Mouse (Mus musculus) kidney, embryonic 14.5 days (tissue): ENCODE results near the gene Tsc2. TPM values are rescaled to one million over a fixed set of nuclear protein-coding genes. Genes with fewer than 3 reads are reported as not detected.
"Not testable (repeated sequence)": the region's sequence is repeated elsewhere in the genome, so short reads cannot be mapped to it uniquely, and the experiment has no call there.

Experiments used
- ATAC-seq: fragments of 200-750 bp; cut with Nextera tagmentation; 2 replicates; pipeline ENCODE4 v1.8.0; 2017; ENCODE audit warnings: moderate number of reproducible peaks, mild to moderate bottlenecking, moderate TSS enrichment, moderate library complexity; ENCODE audit not compliant: low FRiP score, low TSS enrichment
- H3K27ac ChIP-seq: fragments of 300-500 bp; sonication (generic); 2 replicates; pipeline ENCODE4 v1.5.1; 2014; ENCODE audit warnings: low read depth, mild to moderate bottlenecking, low read length, moderate library complexity, mixed read lengths
- H3K27me3 ChIP-seq: fragments of 300-500 bp; sonication (generic); 2 replicates; pipeline ENCODE4 v1.6.1; 2014; ENCODE audit warnings: mild to moderate bottlenecking, low read length; ENCODE audit not compliant: control insufficient read depth, insufficient read depth
- H3K36me3 ChIP-seq: fragments of 300-500 bp; sonication (generic); 2 replicates; pipeline ENCODE4 v1.6.1; 2014; ENCODE audit warnings: low read length, mixed read lengths; ENCODE audit not compliant: control insufficient read depth, insufficient read depth
- H3K4me1 ChIP-seq: fragments of 300-500 bp; sonication (generic); 2 replicates; pipeline ENCODE4 v1.6.1; 2014; ENCODE audit warnings: low read length, mixed read lengths; ENCODE audit not compliant: control insufficient read depth, insufficient read depth
- H3K4me2 ChIP-seq: fragments of 300-500 bp; sonication (generic); replicated peaks from 2 replicates; pipeline ENCODE4 v1.6.1; 2014; ENCODE audit warnings: low read depth, mild to moderate bottlenecking, low read length
- H3K4me3 ChIP-seq: fragments of 300-500 bp; sonication (generic); 2 replicates; pipeline ENCODE4 v1.5.1; 2014; ENCODE audit warnings: mild to moderate bottlenecking, low read length
- H3K9ac ChIP-seq: fragments of 300-500 bp; sonication (generic); 2 replicates; pipeline ENCODE4 v1.6.1; 2014; ENCODE audit warnings: low read depth, mild to moderate bottlenecking, low read length, moderate library complexity
- H3K9me3 ChIP-seq: fragments of 300-500 bp; sonication (generic); 2 replicates; pipeline ENCODE4 v1.6.1; 2016; ENCODE audit warnings: low read length; ENCODE audit not compliant: control insufficient read depth
- WGBS: fragments of 180-500 bp; shearing (Covaris S2); extraction: QIAGEN DNeasy Blood & Tissue Kit; methylation state at CpG from one replicate; pipeline ENCODE4 v1.1.7; 2014; 5-methylcytosine and 5-hydroxymethylcytosine counted together
- polyA plus RNA-seq: library from polyadenylated mRNA; unstranded; fragments of >200 nt; fragmentation: Nextera tagmentation; extraction: Ambion mirVana; gene quantifications from 2 replicates; pipeline ENCODE4 v1.2.1, GENCODE M21; 2014

Gene Tsc2
- polyA plus RNA-seq, 1 experiment from 2014 or later = 55.4 TPM

DNA sequence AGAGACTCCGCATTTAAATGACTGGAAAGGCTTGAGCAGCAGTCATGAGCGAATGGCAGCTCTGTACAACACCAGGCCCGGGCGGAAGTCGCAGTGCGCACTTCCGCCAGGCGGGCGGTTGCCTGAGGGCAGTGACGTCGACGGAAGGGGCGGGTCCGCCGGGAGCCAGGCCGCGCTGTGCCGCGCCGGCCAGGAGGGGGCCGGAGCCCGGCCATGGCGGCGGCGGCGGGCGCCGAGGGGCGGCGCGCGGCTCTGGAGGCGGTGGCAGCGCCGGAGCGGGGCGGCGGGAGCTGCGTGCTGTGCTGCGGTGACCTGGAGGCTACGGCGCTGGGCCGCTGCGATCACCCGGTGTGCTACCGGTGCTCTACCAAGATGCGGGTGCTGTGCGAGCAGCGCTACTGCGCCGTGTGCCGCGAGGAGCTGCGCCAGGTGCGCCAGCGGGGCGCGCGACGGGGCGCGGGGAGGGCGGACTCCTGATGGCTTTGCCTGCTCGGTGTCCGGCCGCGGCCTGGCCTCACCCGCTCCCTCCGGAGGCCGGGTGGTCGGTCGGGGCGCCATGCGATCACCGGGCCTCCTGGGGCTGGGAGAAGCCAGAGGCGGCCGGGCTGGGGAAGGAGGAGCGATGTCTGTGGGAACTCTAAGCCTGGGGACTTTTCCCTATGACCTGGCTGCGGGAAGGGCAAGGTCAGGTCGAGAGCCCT is 37.3 kb upstream of the Tsc2 start, which contains the start of gene Zfp598:
Zfp598 (plus strand) TSS at position 143 of the 701 bp plus-strand sequence.
- Histone ChIP-seq H3K4me2 (peak within 1 kb of the TSS; percentile 87), H3K36me3 (no peaks in the 10 kb centered on the region; the same call in 1 of the 2 replicates), H3K9me3 (no peaks in the 10 kb centered on the region), H3K4me3 (peak within 1 kb of the TSS; percentile 98), H3K27me3 (no peaks in the 10 kb centered on the region), H3K9ac (peak within 1 kb of the TSS; percentile 97), H3K27ac (peak within 1 kb of the TSS; percentile 84), H3K4me1 (peaks cover 26% of the 10 kb centered on the region)
- WGBS = under 1% methylated on average over 77 of the region's 80 CpGs
- ATAC-seq = peak; percentile 98

DNA sequence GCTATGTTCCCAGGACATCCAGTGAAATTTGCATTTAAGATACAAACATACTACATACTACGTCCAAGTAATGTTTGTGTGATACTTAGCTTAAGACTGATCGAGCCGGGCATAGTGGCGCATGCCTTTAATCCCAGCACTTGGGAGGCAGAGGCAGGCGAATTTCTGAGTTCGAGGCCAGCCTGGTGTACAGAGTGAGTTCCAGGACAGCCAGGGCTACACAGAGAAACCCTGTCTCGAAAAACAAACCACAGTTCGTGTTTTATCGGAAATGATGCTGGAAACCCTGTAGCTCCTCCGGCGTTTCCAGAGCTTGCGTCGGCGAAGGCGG is 36.7 kb upstream of the Tsc2 start:
- H3K36me3 ChIP-seq, H3K9me3 ChIP-seq, ATAC-seq, H3K27me3 ChIP-seq: not testable (repeated sequence)
- H3K9ac ChIP-seq = peak overlapping the region; percentile 97
- H3K27ac ChIP-seq = peak overlapping the region; percentile 12
- peaks cover 26% of the 10 kb centered on the region for H3K4me1 ChIP-seq
- H3K4me2 ChIP-seq = peak overlapping the region; percentile 87
- peak overlapping the region; percentile 98 for H3K4me3 ChIP-seq
- WGBS = 13% methylated on average over 15 of the region's 15 CpGs

DNA sequence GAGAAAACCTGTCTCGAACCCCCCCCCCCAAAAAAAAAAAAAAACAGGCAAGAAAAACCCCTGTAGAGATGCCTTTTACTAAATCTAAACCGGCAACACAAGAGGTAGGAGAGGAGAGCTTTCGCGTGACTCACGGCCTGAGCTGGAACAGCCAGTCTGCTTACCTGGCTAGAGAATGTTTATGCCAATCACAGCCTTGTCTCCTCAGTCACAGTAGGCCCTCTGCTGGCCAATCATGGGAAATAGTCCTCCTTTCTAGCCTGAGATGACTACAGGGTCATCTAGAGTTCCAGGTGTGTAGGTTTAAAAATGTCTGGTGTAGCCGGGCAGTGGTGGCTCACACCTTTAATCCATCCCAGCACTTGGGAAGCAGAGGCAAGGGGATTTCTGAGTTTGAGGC is 35.0 kb upstream of the Tsc2 start:
- no peak overlapping the region for H3K4me3 ChIP-seq
- H3K9me3 ChIP-seq = no peaks in the 10 kb centered on the region
- no peak overlapping the region for H3K27ac ChIP-seq
- no peaks in the 10 kb centered on the region for H3K36me3 ChIP-seq
- WGBS = 25% methylated on average over 6 of the region's 6 CpGs
- 0 out of 2 replicates have a peak, but pooled peaks cover 3% of the 10 kb centered on the region for H3K27me3 ChIP-seq
- peaks cover 26% of the 10 kb centered on the region for H3K4me1 ChIP-seq
- no peak; the same call in 1 of the 2 replicates for ATAC-seq
- no peak overlapping the region for H3K9ac ChIP-seq
- H3K4me2 ChIP-seq = no peak overlapping the region

DNA sequence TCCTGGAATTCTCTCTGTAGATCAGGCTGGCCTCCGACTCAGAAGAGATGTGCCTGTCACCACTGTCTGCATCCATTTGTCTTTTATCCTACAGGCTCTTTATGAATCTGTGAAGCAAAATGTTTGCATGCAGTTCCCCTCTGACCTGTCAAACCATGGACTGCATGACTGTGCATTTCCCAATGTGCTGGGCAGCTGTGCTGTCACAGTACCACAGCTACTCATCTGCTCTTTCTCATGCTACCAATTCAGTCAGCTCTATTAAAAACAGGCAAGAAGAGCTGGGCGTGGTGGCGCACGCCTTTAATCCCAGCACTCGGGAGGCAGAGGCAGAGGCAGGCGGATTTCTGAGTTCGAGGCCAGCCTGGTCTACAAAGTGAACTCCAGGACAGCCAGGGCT is 34.6 kb upstream of the Tsc2 start:
- H3K9me3 ChIP-seq, H3K27me3 ChIP-seq, H3K4me2 ChIP-seq, H3K27ac ChIP-seq, H3K9ac ChIP-seq, H3K4me3 ChIP-seq, ATAC-seq, H3K36me3 ChIP-seq: not testable (repeated sequence)
- H3K4me1 ChIP-seq = peaks cover 22% of the 10 kb centered on the region
- 70% methylated on average over 7 of the region's 7 CpGs for WGBS

DNA sequence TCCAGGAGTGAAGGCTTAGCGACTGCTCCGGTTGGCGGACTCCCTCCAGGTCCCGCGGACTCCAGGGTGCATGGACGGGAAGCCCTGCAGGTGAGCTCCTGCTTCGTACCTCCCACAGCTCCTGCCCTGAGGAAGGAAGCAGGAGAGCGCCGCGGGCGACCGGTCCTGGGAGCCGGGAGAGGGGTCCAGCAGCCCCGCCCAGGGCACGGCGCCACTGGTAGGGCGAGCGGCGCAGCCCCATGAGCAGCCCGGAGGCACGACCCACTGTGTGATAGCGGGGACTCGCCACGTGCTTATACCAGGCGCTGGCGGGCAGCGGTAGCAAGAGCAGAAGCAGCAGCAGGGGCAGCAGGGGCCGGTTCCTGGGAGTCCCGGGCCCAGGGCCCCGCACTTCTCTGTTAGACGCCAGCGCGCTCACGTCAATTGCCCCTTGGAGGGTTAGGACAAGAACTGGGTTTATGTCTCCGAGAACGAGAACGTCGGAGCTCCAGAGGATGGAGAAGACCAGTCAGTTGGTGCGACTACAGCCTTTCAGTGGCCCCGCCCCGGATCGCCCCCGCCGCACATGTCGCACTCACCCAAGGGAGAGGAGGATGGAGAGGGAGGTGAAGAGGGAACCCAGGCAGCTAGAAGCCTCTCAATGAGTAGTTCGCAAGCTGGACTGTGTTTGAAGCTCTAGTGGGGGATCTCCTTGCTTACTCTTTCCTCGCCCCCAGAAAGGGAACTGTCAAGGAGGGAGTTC is 25.8 kb upstream of the Tsc2 start, which contains the start of gene Npw:
Npw (minus strand) TSS at position 441 of the 742 bp plus-strand sequence.
- Histone ChIP-seq H3K27me3 (peaks cover 30% of the 10 kb centered on the region), H3K4me1 (no peaks in the 10 kb centered on the region), H3K9me3 (no peaks in the 10 kb centered on the region), H3K27ac (no peak within 1 kb of the TSS), H3K4me2 (peak within 1 kb of the TSS; percentile 77), H3K36me3 (no peaks in the 10 kb centered on the region), H3K4me3 (peak within 1 kb of the TSS; percentile 48), H3K9ac (peak within 1 kb of the TSS; percentile 57)
- ATAC-seq = peak; percentile 29
- WGBS = 1% methylated on average over 47 of the region's 47 CpGs

GRCm38 (mm10) chr17:24654969-24655368 is 22.5 kb upstream of the Tsc2 start:
- Histone ChIP-seq H3K9ac (no peak overlapping the region), H3K4me1 (peaks cover 5% of the 10 kb centered on the region; the same call in 1 of the 2 replicates), H3K4me3 (no peak overlapping the region), H3K9me3 (no peaks in the 10 kb centered on the region), H3K4me2 (no peak overlapping the region), H3K27ac (no peak overlapping the region), H3K27me3 (peaks cover 24% of the 10 kb centered on the region), H3K36me3 (no peaks in the 10 kb centered on the region)
- 73% methylated on average over 4 of the region's 4 CpGs for WGBS
- no peak for ATAC-seq

GRCm38 (mm10) chr17:24653967-24654710 is 21.7 kb upstream of the Tsc2 start:
- peaks cover 10% of the 10 kb centered on the region for H3K4me1 ChIP-seq
- no peak overlapping the region for H3K27ac ChIP-seq
- H3K27me3 ChIP-seq = peaks cover 23% of the 10 kb centered on the region
- H3K4me2 ChIP-seq = peak overlapping the region; percentile 53
- no peaks in the 10 kb centered on the region for H3K36me3 ChIP-seq
- peak overlapping the region; percentile 28 for H3K4me3 ChIP-seq
- no peaks in the 10 kb centered on the region for H3K9me3 ChIP-seq
- 4% methylated on average over 19 of the region's 19 CpGs for WGBS
- peak; percentile 66 for ATAC-seq
- H3K9ac ChIP-seq = no peak overlapping the region

GRCm38 (mm10) chr17:24651835-24652234 is 19.4 kb upstream of the Tsc2 start:
- H3K9me3 ChIP-seq = no peaks in the 10 kb centered on the region
- no peak overlapping the region for H3K4me2 ChIP-seq
- 77% methylated on average over 3 of the region's 3 CpGs for WGBS
- no peak overlapping the region for H3K27ac ChIP-seq
- no peaks in the 10 kb centered on the region for H3K36me3 ChIP-seq
- peaks cover under 1% of the 10 kb centered on the region; the same call in 1 of the 2 replicates for H3K27me3 ChIP-seq
- no peak overlapping the region for H3K4me3 ChIP-seq
- H3K4me1 ChIP-seq = peaks cover 23% of the 10 kb centered on the region
- ATAC-seq = no peak
- no peak overlapping the region for H3K9ac ChIP-seq
